12 mouse cellular contexts compared by ENCODE assay signal in the genomic region with DNA sequence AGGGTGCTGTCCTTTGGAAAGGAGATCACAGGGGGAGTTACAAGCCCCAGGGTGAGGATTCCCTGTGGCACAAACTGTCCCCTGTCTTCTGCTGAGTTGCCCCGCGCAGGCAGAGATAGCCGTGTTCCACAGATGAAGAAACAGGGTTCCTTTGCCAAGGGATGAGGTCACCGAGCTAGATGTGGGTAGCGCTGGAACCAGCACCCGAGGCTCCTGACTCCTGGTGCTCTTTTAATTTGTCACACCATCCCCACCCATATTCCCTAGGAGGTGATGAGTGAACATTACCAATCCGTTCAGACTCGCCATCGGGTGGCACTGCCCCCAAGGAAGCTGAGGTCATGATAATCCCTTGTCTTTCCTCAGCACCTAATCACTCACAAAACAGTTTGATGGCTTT. TPM values are rescaled to one million over a fixed set of nuclear protein-coding genes. Genes with fewer than 3 reads are reported as not detected.
A peak's percentile ranks its signal among the peaks of the same experiment; 100 is the strongest.
DNase-seq lines count a peak whose midpoint lies in the region; ATAC-seq and TF ChIP-seq lines count a peak whose summit lies in the region.
"Had no signal": no experiment of that assay in that cellular context is flagged by ENCODE, and none has a peak within 500 bp of the region (broad histone marks: within the 10 kb centered on the region; RNA-seq: fewer than 3 reads in every experiment).

No protein-coding gene starts in this region.

- WGBS in liver, embryonic 14.5 days (ENCODE audit: insufficient replicate concordance): 73% methylated on average over 9 of the region's 9 CpGs
- 75% methylated on average over 9 of the region's 9 CpGs for WGBS in liver, embryonic 11.5 days
- 74% methylated on average over 9 of the region's 9 CpGs for WGBS in bone marrow, adult 2 months
- WGBS in stomach, postnatal 0 days: 70% methylated on average over 9 of the region's 9 CpGs

- no peak for TF ChIP-seq EP300 in liver, embryonic 14.5 days (IDR thresholded peaks at IDR 0.05; ENCODE audit: low read depth)
- no peak for TF ChIP-seq EP300 in stomach, postnatal 0 days (optimal IDR thresholded peaks at IDR 0.05)

- H3K9me3 ChIP-seq in liver, embryonic 14.5 days (ENCODE audit: control insufficient read depth, low read length): no peaks in the 10 kb centered on the region
- no peaks in the 10 kb centered on the region for H3K9me3 ChIP-seq in liver, embryonic 11.5 days (ENCODE audit: control insufficient read depth, low read length)
- H3K9me3 ChIP-seq in stomach, postnatal 0 days (ENCODE audit: control insufficient read depth, low read length): no peaks in the 10 kb centered on the region
- H3K9me3 ChIP-seq: midbrain, embryonic 15.5 days; stomach, embryonic 15.5 days had no signal

- H3K4me3 ChIP-seq in liver, embryonic 14.5 days (ENCODE audit: insufficient read depth in 1 of 2, low read depth in 2 of 2, low read length in 2 of 2): no peak overlapping the region
- no peak overlapping the region for H3K4me3 ChIP-seq in liver, embryonic 11.5 days (ENCODE audit: low read depth, low read length)
- no peak overlapping the region for H3K4me3 ChIP-seq in bone marrow, adult 2 months (replicated peaks; ENCODE audit: control insufficient read depth, low read depth, low read length)
- H3K4me3 ChIP-seq in stomach, postnatal 0 days (ENCODE audit: low read depth, low read length): no peak overlapping the region
- H3K4me3 ChIP-seq: midbrain, embryonic 15.5 days; stomach, embryonic 15.5 days had no signal

- H3K36me3 ChIP-seq in liver, embryonic 14.5 days (replicated peaks; ENCODE audit: control insufficient read depth, insufficient read depth, low read depth): peaks cover 4% of the 10 kb centered on the region
- H3K36me3 ChIP-seq in liver, embryonic 11.5 days (ENCODE audit: control insufficient read depth, insufficient read depth, low read length): no peaks in the 10 kb centered on the region
- no peaks in the 10 kb centered on the region for H3K36me3 ChIP-seq in stomach, postnatal 0 days (ENCODE audit: control insufficient read depth, insufficient read depth, low read length)
- H3K36me3 ChIP-seq: midbrain, embryonic 15.5 days; stomach, embryonic 15.5 days had no signal

- H3K27ac ChIP-seq in liver, embryonic 14.5 days: no peak overlapping the region
- H3K27ac ChIP-seq in liver, embryonic 11.5 days (ENCODE audit: low read depth, low read length): no peak overlapping the region
- H3K27ac ChIP-seq in bone marrow, adult 2 months (ENCODE audit: control insufficient read depth, insufficient read depth, low read depth, low read length, poor library complexity): no peak overlapping the region
- no peak overlapping the region for H3K27ac ChIP-seq in stomach, postnatal 0 days (replicated peaks)
- H3K27ac ChIP-seq: midbrain, embryonic 15.5 days; stomach, embryonic 15.5 days had no signal

- intact Hi-C loops in heart, postnatal 25 days (cut with DNase I): no loop called here

- H3K4me1 ChIP-seq in liver, embryonic 14.5 days (replicated peaks; ENCODE audit: control insufficient read depth in 2 of 2, insufficient read depth in 2 of 2, low read length in 1 of 2): peaks cover 18 to 32% of the 10 kb centered on the region in 2 experiments
- peaks cover 8% of the 10 kb centered on the region for H3K4me1 ChIP-seq in liver, embryonic 11.5 days (replicated peaks; ENCODE audit: control insufficient read depth, insufficient read depth, low read length)
- H3K4me1 ChIP-seq in bone marrow, adult 2 months (ENCODE audit: control insufficient read depth, insufficient read depth, low read length): peaks cover 1% of the 10 kb centered on the region
- no peaks in the 10 kb centered on the region for H3K4me1 ChIP-seq in stomach, postnatal 0 days (replicated peaks; ENCODE audit: control insufficient read depth, insufficient read depth)
- H3K4me1 ChIP-seq: midbrain, embryonic 15.5 days; stomach, embryonic 15.5 days had no signal

- H3K4me2 ChIP-seq in liver, embryonic 14.5 days (ENCODE audit: low read depth): no peak overlapping the region
- no peak overlapping the region for H3K4me2 ChIP-seq in liver, embryonic 11.5 days
- H3K4me2 ChIP-seq in stomach, postnatal 0 days (replicated peaks; ENCODE audit: low read depth): no peak overlapping the region
- H3K4me2 ChIP-seq: midbrain, embryonic 15.5 days; stomach, embryonic 15.5 days had no signal

- ATAC-seq in liver, embryonic 14.5 days (ENCODE audit: insufficient read depth): no peak
- no peak for ATAC-seq in liver, embryonic 11.5 days (replicated peaks; ENCODE audit: low FRiP score)
- ATAC-seq in stomach, postnatal 0 days (ENCODE audit: low FRiP score, low TSS enrichment): no peak
- ATAC-seq: midbrain, embryonic 15.5 days had no signal

- TF ChIP-seq CTCF in liver, embryonic 14.5 days (IDR thresholded peaks at IDR 0.05; ENCODE audit: low read depth): peak; percentile 57
- TF ChIP-seq CTCF in bone marrow, adult 2 months (IDR thresholded peaks at IDR 0.05; ENCODE audit: control insufficient read depth, insufficient read depth, low read length): peak; percentile 45; the same call in 1 of the 2 replicates
- TF ChIP-seq CTCF in stomach, postnatal 0 days (IDR thresholded peaks at IDR 0.05; ENCODE audit: low read depth): peak; percentile 47

- H3K9ac ChIP-seq in liver, embryonic 14.5 days (replicated peaks): no peak overlapping the region
- no peak overlapping the region for H3K9ac ChIP-seq in liver, embryonic 11.5 days (ENCODE audit: low read depth, low read length)
- no peak overlapping the region for H3K9ac ChIP-seq in stomach, postnatal 0 days (ENCODE audit: low read length)
- H3K9ac ChIP-seq: midbrain, embryonic 15.5 days; stomach, embryonic 15.5 days had no signal

- peak; percentile 96 for DNase-seq in heart, adult 11 months
- no peak for DNase-seq in heart, postnatal 25 days (ENCODE audit: low spot score)
- no peak for DNase-seq in liver, embryonic 14.5 days (ENCODE audit: low read depth in 3 of 3, low spot score in 3 of 3)
- no peak for DNase-seq in liver, embryonic 11.5 days (ENCODE audit: low spot score)
- DNase-seq in stomach, postnatal 0 days (ENCODE audit: low spot score): no peak
- no peak for DNase-seq in ovary, adult 18-20 months (ENCODE audit: low spot score)
- DNase-seq: cerebellum, postnatal 36 days; kidney, adult 18-20 months; right cerebral cortex, adult 18-20 months had no signal

- H3K27me3 ChIP-seq in liver, embryonic 14.5 days (ENCODE audit: control insufficient read depth, insufficient read depth, low read length): no peaks in the 10 kb centered on the region
- H3K27me3 ChIP-seq in liver, embryonic 11.5 days (replicated peaks; ENCODE audit: control insufficient read depth, insufficient read depth, low read length): no peaks in the 10 kb centered on the region; the same call in 1 of the 2 replicates
- H3K27me3 ChIP-seq in stomach, postnatal 0 days (ENCODE audit: control insufficient read depth, insufficient read depth, low read length): no peaks in the 10 kb centered on the region

- no peak for TF ChIP-seq POLR2A in bone marrow, adult 2 months (IDR thresholded peaks at IDR 0.05; ENCODE audit: borderline replicate concordance, control insufficient read depth, low read depth, low read length)

RNA-seq across cellular contexts. Expression of gene Dapk2, which starts 5.0 kb away (rescaled TPM):
- 1 to 10 TPM; 5.3 TPM for total RNA-seq in heart, postnatal 25 days (2021)
- polyA plus RNA-seq in liver, embryonic 14.5 days (2012; rRNA removed): 7.3 and 11.7 TPM in 2 replicates
- 24.6 and 25.2 TPM in 2 replicates for polyA plus RNA-seq in liver, embryonic 14.5 days (2014; fragmentation: Nextera tagmentation; extraction: Ambion mirVana)
- 5.9 and 6.1 TPM in 2 replicates for polyA plus RNA-seq in liver, embryonic 11.5 days (2014; fragmentation: Nextera tagmentation; extraction: Ambion mirVana)
- 33.5 and 34.8 TPM in 2 replicates for polyA plus RNA-seq in bone marrow, adult 2 months (2011; ENCODE audit: insufficient read depth, insufficient read length, low replicate concordance, missing spikeins)
- polyA plus RNA-seq in stomach, postnatal 0 days (2015; fragmentation: Nextera tagmentation; extraction: Ambion mirVana): 11.8 and 13.2 TPM in 2 replicates

RNA-seq across cellular contexts. Expression of gene Ciao2a, which starts 36.6 kb away (rescaled TPM):
- 10 to 100 TPM; 62.4 to 64.9 TPM for total RNA-seq in heart, postnatal 25 days (2021)
- polyA plus RNA-seq in liver, embryonic 14.5 days (2012; rRNA removed): 32.3 and 50.1 TPM in 2 replicates
- polyA plus RNA-seq in liver, embryonic 14.5 days (2014; fragmentation: Nextera tagmentation; extraction: Ambion mirVana): 129 and 132 TPM in 2 replicates
- 256 and 260 TPM in 2 replicates for polyA plus RNA-seq in liver, embryonic 11.5 days (2014; fragmentation: Nextera tagmentation; extraction: Ambion mirVana)
- polyA plus RNA-seq in bone marrow, adult 2 months (2011; ENCODE audit: insufficient read depth, insufficient read length, low replicate concordance, missing spikeins): 27.0 and 37.6 TPM in 2 replicates
- 131 and 138 TPM in 2 replicates for polyA plus RNA-seq in stomach, postnatal 0 days (2015; fragmentation: Nextera tagmentation; extraction: Ambion mirVana)

RNA-seq across cellular contexts. Expression of gene Snx1, which starts 36.6 kb away (rescaled TPM):
- total RNA-seq in heart, postnatal 25 days (2021): 10 to 100 TPM; 27.6 to 30.4 TPM
- 31.8 and 47.7 TPM in 2 replicates for polyA plus RNA-seq in liver, embryonic 14.5 days (2012; rRNA removed)
- 66.0 and 68.3 TPM in 2 replicates for polyA plus RNA-seq in liver, embryonic 14.5 days (2014; fragmentation: Nextera tagmentation; extraction: Ambion mirVana)
- polyA plus RNA-seq in liver, embryonic 11.5 days (2014; fragmentation: Nextera tagmentation; extraction: Ambion mirVana): 129 and 139 TPM in 2 replicates
- 33.7 and 44.1 TPM in 2 replicates for polyA plus RNA-seq in bone marrow, adult 2 months (2011; ENCODE audit: insufficient read depth, insufficient read length, low replicate concordance, missing spikeins)
- 77.5 and 77.6 TPM in 2 replicates for polyA plus RNA-seq in stomach, postnatal 0 days (2015; fragmentation: Nextera tagmentation; extraction: Ambion mirVana)
